Mouse (Mus musculus) heart, embryonic 11.5 days (tissue): ENCODE results near the gene Dscam. TPM values are rescaled to one million over a fixed set of nuclear protein-coding genes. Genes with fewer than 3 reads are reported as not detected.

Experiments
- ATAC-seq: fragments of 200-750 bp; cut with Nextera tagmentation; replicated peaks from 2 replicates; pipeline ENCODE4 v1.8.0; 2017; ENCODE audit warnings: moderate library complexity; ENCODE audit not compliant: insufficient number of reproducible peaks, low FRiP score, low TSS enrichment
- H3K27ac ChIP-seq: fragments of 300-500 bp; sonication (generic); 2 replicates; pipeline ENCODE4 v1.5.1; 2014; ENCODE audit warnings: mild to moderate bottlenecking, low read depth, low read length
- H3K27me3 ChIP-seq: fragments of 300-500 bp; sonication (generic); 2 replicates; pipeline ENCODE4 v1.6.1; 2014; ENCODE audit warnings: mild to moderate bottlenecking, low read length, mixed read lengths; ENCODE audit not compliant: control insufficient read depth, insufficient read depth
- H3K36me3 ChIP-seq: fragments of 300-500 bp; sonication (generic); 2 replicates; pipeline ENCODE4 v1.6.1; 2014; ENCODE audit warnings: mild to moderate bottlenecking, low read length, moderate library complexity, mixed read lengths; ENCODE audit not compliant: control insufficient read depth, insufficient read depth
- H3K4me1 ChIP-seq: fragments of 300-500 bp; sonication (generic); 2 replicates; pipeline ENCODE4 v1.6.1; 2014; ENCODE audit warnings: low read length; ENCODE audit not compliant: control insufficient read depth, insufficient read depth
- H3K4me2 ChIP-seq: fragments of 300-500 bp; sonication (generic); 2 replicates; pipeline ENCODE4 v1.6.1; 2014; ENCODE audit warnings: mild to moderate bottlenecking, moderate library complexity
- H3K4me3 ChIP-seq: fragments of 300-500 bp; sonication (generic); 2 replicates; pipeline ENCODE4 v1.5.1; 2014; ENCODE audit warnings: low read depth, low read length
- H3K9ac ChIP-seq: fragments of 300-500 bp; sonication (generic); 2 replicates; pipeline ENCODE4 v1.6.1; 2014; ENCODE audit warnings: mild to moderate bottlenecking, low read depth, low read length, moderate library complexity
- H3K9me3 ChIP-seq: fragments of 300-500 bp; sonication (generic); replicated peaks from 2 replicates; pipeline ENCODE4 v1.6.1; 2016; ENCODE audit warnings: low read length; ENCODE audit not compliant: control insufficient read depth
- WGBS: fragments of 180-500 bp; shearing (Covaris S2); extraction: QIAGEN DNeasy Blood & Tissue Kit; methylation state at CpG from one replicate; pipeline ENCODE4 v1.1.7; 2014; ENCODE audit not compliant: insufficient replicate concordance; 5-methylcytosine and 5-hydroxymethylcytosine counted together
- polyA plus RNA-seq: library from polyadenylated mRNA; unstranded; fragments of >200 nt; fragmentation: Nextera tagmentation; extraction: Ambion mirVana; gene quantifications from 2 replicates; pipeline ENCODE4 v1.2.1, GENCODE M21; 2014

The Dscam gene
- polyA plus RNA-seq, 1 experiment from 2014 or later: 0.10 TPM

- no peaks in the 10 kb centered on the region for H3K36me3 ChIP-seq
- no peak overlapping the region for H3K4me3 ChIP-seq
- no peak overlapping the region for H3K9ac ChIP-seq
- 0 out of 2 replicates have a peak, but pooled peaks cover 6% of the 10 kb centered on the region for H3K4me1 ChIP-seq
- no peaks in the 10 kb centered on the region for H3K27me3 ChIP-seq
- H3K4me2 ChIP-seq: no peak overlapping the region
- no peak for ATAC-seq
- H3K9me3 ChIP-seq: no peaks in the 10 kb centered on the region
- no peak overlapping the region for H3K27ac ChIP-seq
- 74% methylated on average over 1 of the region's 1 CpGs for WGBS
These were observed 262.7 kb downstream of the Dscam start for GRCm38 (mm10) chr16:96907818-96908217.

GRCm38 (mm10) chr16:96907081-96907480 lies 263.5 kb downstream of the Dscam start:
- no peak overlapping the region for H3K4me3 ChIP-seq
- H3K27ac ChIP-seq: peak overlapping the region; percentile 46
- 77% methylated on average over 1 of the region's 1 CpGs for WGBS

GRCm38 (mm10) chr16:96906630-96907029 lies 263.9 kb downstream of the Dscam start:
- Histone ChIP-seq H3K9ac (no peak overlapping the region), H3K4me1 (0 out of 2 replicates have a peak, but pooled peaks cover 6% of the 10 kb centered on the region), H3K4me3 (no peak overlapping the region), H3K4me2 (no peak overlapping the region), H3K36me3 (no peaks in the 10 kb centered on the region), H3K27me3 (no peaks in the 10 kb centered on the region), H3K27ac (peak overlapping the region; percentile 73), H3K9me3 (no peaks in the 10 kb centered on the region)
- peak; percentile 92 for ATAC-seq
- 61% methylated on average over 2 of the region's 2 CpGs for whole genome bisulfite sequencing

More at GRCm38 (mm10) chr16:96907081-96907480, 263.5 kb downstream of the Dscam start:
- no peak for ATAC-seq
- Histone ChIP-seq H3K9me3 (no peaks in the 10 kb centered on the region), H3K4me1 (0 out of 2 replicates have a peak, but pooled peaks cover 6% of the 10 kb centered on the region), H3K9ac (no peak overlapping the region), H3K27me3 (no peaks in the 10 kb centered on the region), H3K4me2 (no peak overlapping the region), H3K36me3 (no peaks in the 10 kb centered on the region)

GRCm38 (mm10) chr16:96904761-96905160 lies 265.8 kb downstream of the Dscam start:
- no peak overlapping the region for H3K27ac ChIP-seq
- H3K4me3 ChIP-seq: no peak overlapping the region
- WGBS: 53% methylated on average over 2 of the region's 2 CpGs
- no peak overlapping the region for H3K4me2 ChIP-seq
- no peaks in the 10 kb centered on the region for H3K27me3 ChIP-seq
- H3K36me3 ChIP-seq: no peaks in the 10 kb centered on the region
- H3K9ac ChIP-seq: no peak overlapping the region
- H3K4me1 ChIP-seq: 0 out of 2 replicates have a peak, but pooled peaks cover 6% of the 10 kb centered on the region
- H3K9me3 ChIP-seq: no peaks in the 10 kb centered on the region
- no peak for ATAC-seq

GRCm38 (mm10) chr16:96904359-96904758 lies 266.2 kb downstream of the Dscam start:
- Histone ChIP-seq H3K4me2 (no peak overlapping the region), H3K9ac (no peak overlapping the region), H3K4me3 (no peak overlapping the region), H3K36me3 (no peaks in the 10 kb centered on the region), H3K27me3 (no peaks in the 10 kb centered on the region), H3K4me1 (0 out of 2 replicates have a peak, but pooled peaks cover 6% of the 10 kb centered on the region), H3K27ac (no peak overlapping the region), H3K9me3 (no peaks in the 10 kb centered on the region)
- no peak for ATAC-seq
- WGBS: 17% methylated on average over 2 of the region's 2 CpGs

GRCm38 (mm10) chr16:96902596-96902995 lies 268.0 kb downstream of the Dscam start:
- Histone ChIP-seq H3K4me3 (no peak overlapping the region), H3K27ac (no peak overlapping the region), H3K9me3 (no peaks in the 10 kb centered on the region), H3K4me1 (0 out of 2 replicates have a peak, but pooled peaks cover 6% of the 10 kb centered on the region), H3K9ac (no peak overlapping the region), H3K36me3 (no peaks in the 10 kb centered on the region), H3K4me2 (no peak overlapping the region), H3K27me3 (no peaks in the 10 kb centered on the region)
- ATAC-seq: no peak

GRCm38 (mm10) chr16:96901234-96902014 lies 269.1 kb downstream of the Dscam start:
- no peak for ATAC-seq
- 70% methylated on average over 3 of the region's 3 CpGs for WGBS

GRCm38 (mm10) chr16:96899329-96899728 lies 271.2 kb downstream of the Dscam start:
- Histone ChIP-seq H3K27me3 (no peaks in the 10 kb centered on the region), H3K9ac (no peak overlapping the region), H3K4me3 (no peak overlapping the region), H3K36me3 (no peaks in the 10 kb centered on the region), H3K4me2 (no peak overlapping the region), H3K27ac (no peak overlapping the region), H3K4me1 (0 out of 2 replicates have a peak, but pooled peaks cover 1% of the 10 kb centered on the region), H3K9me3 (no peaks in the 10 kb centered on the region)
- no peak for ATAC-seq

More at GRCm38 (mm10) chr16:96901234-96902014, 269.1 kb downstream of the Dscam start:
- H3K4me3 ChIP-seq: no peak overlapping the region
- no peaks in the 10 kb centered on the region for H3K36me3 ChIP-seq
- H3K4me1 ChIP-seq: 0 out of 2 replicates have a peak, but pooled peaks cover 6% of the 10 kb centered on the region
- H3K27me3 ChIP-seq: no peaks in the 10 kb centered on the region
- no peaks in the 10 kb centered on the region for H3K9me3 ChIP-seq
- no peak overlapping the region for H3K27ac ChIP-seq
- H3K4me2 ChIP-seq: no peak overlapping the region
- no peak overlapping the region for H3K9ac ChIP-seq
